Mouse (Mus musculus) cerebellum, adult 2 months (tissue): Measurements from ENCODE around the gene Nr6a1.

Experiments used
- CTCF ChIP-seq: fragments of 200-500 bp; IDR thresholded peaks from 2 replicates; pipeline ENCODE4 v1.5.1; 2011; ENCODE audit warnings: low read depth, mild to moderate bottlenecking, control low read depth, low read length, moderate library complexity, borderline replicate concordance; ENCODE audit not compliant: insufficient read depth
- POLR2A ChIP-seq: fragments of 200-500 bp; IDR thresholded peaks from 2 replicates; pipeline ENCODE4 v1.6.1; 2011; ENCODE audit warnings: low read length, control low read depth, borderline replicate concordance; ENCODE audit not compliant: insufficient read depth

GRCm38 (mm10) chr2:38689881-38690280 lies 237.6 kb downstream of the Nr6a1 start:
- no peak for TF ChIP-seq POLR2A
- no peak for TF ChIP-seq CTCF
